Mouse (Mus musculus) CD4-positive, CD25-positive, alpha-beta regulatory T cell, adult 4 months (primary cell): Measurements from ENCODE around the gene Ccdc149. TPM values are rescaled to one million over a fixed set of nuclear protein-coding genes. Genes with fewer than 3 reads are reported as not detected.

ENCODE experiments used
- ATAC-seq: one replicate; pipeline ENCODE4 v1.8.0; 2017
- polyA plus RNA-seq, 2 experiments: library from polyadenylated mRNA; unstranded; fragments of 100-300 nt; shearing (Covaris generic); gene quantifications; one replicate each; pipeline ENCODE4 v1.2.1; 2017

Gene Ccdc149
- not detected for polyA plus RNA-seq

GRCm38 (mm10) chr5:52470991-52471801 lies at the start of gene Ccdc149:
Ccdc149 (minus strand) TSS chr5:52471521.
- ATAC-seq, result no peak

DNA sequence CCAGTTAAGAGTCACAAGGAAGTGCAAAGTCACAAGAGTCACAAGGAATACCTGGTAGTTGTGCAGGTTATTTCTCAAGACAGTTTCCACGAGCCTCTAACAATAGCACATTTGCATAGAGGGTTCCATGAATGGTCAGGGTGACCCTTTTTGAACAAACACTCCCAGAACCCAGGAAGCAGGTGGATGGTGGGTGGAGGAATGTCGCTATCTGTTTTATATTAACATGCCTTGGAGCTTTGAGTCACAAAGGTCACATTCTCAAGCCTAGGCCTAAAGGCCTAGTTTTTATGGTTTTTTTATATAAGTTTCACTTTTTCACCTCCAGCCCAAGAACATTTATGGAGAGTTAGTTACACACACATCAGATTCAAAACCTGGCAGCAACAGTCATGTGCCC lies 48.6 kb upstream of the Ccdc149 start:
- ATAC-seq, result no peak

GRCm38 (mm10) chr5:52516072-52516476 lies 44.8 kb upstream of the Ccdc149 start:
- no peak for ATAC-seq

- peak; percentile 41 for ATAC-seq
Observed at GRCm38 (mm10) chr5:52515246-52516021, 44.1 kb upstream of the Ccdc149 start.

- no peak for ATAC-seq
Observed at GRCm38 (mm10) chr5:52511089-52511488, 39.8 kb upstream of the Ccdc149 start.

GRCm38 (mm10) chr5:52509416-52509815 lies 38.1 kb upstream of the Ccdc149 start:
- no peak for ATAC-seq

GRCm38 (mm10) chr5:52504666-52505065 lies 33.3 kb upstream of the Ccdc149 start:
- no peak for ATAC-seq

DNA sequence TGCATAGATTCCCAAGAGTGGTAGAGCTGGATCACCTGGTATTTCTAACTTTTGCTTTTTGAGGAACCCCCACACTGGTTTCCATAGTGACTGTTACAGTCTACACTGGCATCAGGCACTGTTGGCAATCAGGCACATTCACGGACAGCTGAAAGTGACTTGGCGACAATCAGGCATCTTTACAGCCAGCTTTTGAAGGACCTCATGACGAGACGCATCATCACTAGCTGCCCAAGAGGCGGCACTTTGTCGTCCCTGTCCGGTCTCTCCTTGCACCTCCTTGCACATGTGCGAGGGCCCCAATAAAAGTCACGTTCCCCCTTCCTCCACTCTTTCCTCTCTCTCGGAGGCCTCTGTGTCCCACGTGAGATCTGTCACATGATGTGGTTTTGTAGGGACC lies 32.8 kb upstream of the Ccdc149 start:
- no peak for ATAC-seq

GRCm38 (mm10) chr5:52495671-52496070 lies 24.4 kb upstream of the Ccdc149 start:
- ATAC-seq, result no peak

- ATAC-seq, result no peak
Observed at GRCm38 (mm10) chr5:52491496-52491895, 20.2 kb upstream of the Ccdc149 start.

DNA sequence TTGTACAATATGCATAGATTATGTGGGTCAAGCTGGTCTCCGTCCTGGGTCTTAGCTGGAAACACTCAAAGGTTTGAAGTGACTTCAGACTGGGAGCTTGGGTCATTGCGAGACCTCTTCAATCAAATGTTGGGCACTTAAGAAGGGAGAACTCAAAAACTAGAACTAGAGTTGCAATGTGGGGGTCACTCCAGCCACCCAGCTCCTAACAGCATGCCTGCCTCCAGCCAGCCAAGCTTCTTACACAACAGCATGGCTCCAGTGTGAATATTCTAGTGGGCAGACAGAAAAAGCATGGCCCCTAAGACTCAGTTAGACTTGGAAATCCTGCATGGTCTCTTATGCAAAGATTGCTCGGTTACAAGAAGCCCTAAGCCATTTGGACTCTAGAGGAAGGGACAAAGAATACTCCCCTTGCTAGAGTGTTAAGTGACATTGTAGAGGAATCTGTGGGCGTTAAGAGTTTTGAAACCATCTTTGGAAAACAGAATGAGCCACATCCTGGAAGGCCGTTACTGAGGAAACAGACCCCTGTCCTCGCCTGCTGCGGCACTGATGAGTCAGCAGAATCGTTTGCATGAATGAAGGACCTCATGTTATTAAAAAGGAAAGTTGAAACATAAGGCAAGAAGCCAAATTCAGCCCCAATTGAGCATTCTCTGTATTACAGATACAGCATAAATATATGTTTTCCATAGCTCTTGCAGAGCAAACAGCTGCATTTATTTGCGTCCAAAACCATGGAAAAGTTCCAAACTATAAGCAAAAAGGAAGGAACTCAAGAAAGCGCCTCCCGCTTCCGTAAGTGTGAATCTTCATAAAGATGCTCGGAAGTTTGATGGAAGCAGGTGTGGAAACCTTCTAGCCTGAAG lies 16.5 kb upstream of the Ccdc149 start:
- no peak for ATAC-seq

GRCm38 (mm10) chr5:52476826-52477225 lies 5.5 kb upstream of the Ccdc149 start:
- no peak for ATAC-seq

DNA sequence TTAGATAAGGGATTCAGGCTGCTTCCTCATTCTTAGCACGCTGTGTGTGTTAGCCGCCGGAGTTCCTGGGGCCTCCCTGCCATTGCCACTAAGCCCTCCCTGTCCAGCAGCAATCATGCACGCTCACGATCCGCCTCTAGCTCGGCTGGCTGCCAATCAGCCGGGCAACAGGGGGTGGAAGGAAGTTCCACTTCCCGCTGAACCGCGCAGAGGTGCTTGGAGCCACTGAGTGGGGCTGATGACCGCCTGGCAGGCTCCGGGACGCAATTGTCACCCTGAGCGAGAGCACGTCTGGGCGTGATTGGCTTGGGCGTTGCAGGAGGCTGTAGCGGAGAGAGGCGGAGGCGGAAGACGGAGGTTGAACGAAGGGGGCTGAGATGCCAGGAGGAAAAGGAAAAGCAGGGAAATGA lies 5.0 kb upstream of the Ccdc149 start:
- ATAC-seq, result no peak

- ATAC-seq, result no peak
Observed at GRCm38 (mm10) chr5:52473988-52474387, 2.7 kb upstream of the Ccdc149 start.

GRCm38 (mm10) chr5:52470551-52470950 lies 770 bp downstream of the Ccdc149 start:
- ATAC-seq, result no peak

DNA sequence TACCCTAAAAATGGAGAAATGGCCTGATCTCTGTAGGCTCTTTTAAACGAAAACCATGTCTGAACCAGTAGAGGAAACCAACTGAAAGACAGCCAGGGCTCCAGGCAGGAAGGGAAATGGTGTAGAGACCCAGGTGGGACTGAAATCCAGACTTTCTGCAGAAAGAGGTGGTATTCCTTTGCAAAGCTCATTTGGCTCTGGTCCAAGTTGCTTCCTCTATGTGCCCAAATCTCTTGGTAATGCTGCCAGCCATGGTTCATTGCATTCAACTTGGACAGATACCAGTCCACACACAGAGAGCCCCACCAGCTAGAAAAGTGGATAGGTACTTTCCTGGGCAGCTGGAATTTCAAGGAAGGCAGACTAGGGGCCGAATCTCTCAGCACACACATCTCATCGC lies 3.5 kb downstream of the Ccdc149 start:
- no peak for ATAC-seq

DNA sequence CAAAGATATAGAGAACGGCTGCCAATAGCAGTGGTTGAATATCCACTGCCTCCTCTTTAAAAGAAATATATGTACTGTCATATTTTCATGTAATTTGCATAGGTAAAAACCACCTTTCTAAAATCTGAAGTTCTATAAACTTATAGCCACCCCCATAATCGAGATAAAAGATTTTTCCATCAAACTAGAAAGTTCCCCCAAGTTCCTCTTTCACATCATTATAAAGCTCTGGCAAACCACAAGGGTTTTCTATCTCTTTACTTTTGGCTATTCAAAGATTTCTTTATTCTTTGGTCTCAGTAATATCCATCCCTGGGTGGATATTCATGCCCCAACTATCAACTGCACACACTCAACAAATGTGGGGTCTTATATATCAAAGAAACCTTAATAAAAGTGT lies 8.9 kb downstream of the Ccdc149 start:
- no peak for ATAC-seq

DNA sequence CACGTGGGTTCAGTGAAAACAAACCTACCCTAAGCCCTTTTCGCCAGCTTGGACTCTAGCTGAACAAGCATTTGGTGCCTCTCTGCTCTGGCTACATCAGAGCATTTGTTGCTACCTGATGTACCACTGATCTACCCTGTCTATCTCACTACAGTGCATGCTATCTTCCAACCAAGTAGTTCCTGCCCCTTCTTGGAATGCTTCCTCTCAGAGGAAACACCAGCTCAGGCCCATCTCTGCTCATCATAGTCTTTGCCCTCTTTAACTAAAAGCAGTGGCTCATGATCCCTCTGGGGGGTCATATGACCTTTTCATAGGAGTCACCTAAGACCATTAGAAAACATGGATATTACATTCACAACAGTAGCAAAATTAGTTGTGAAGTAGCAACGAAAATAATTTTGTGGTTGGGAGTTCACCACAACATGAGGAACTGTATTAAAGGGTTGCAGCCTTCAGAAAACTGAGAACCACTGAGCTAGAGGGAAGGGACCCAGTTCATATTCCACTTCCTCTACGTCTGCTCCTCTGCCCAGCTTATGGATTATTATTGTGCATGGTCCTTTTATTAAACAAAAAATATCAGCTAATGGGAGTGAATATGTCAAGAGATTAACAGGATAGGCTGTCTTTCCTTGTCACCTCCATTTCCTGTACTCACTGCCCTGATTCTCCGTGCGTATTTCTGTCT lies 9.7 kb downstream of the Ccdc149 start:
- no peak for ATAC-seq

- ATAC-seq, result no peak
Observed at GRCm38 (mm10) chr5:52459308-52459707, 12.0 kb downstream of the Ccdc149 start.

DNA sequence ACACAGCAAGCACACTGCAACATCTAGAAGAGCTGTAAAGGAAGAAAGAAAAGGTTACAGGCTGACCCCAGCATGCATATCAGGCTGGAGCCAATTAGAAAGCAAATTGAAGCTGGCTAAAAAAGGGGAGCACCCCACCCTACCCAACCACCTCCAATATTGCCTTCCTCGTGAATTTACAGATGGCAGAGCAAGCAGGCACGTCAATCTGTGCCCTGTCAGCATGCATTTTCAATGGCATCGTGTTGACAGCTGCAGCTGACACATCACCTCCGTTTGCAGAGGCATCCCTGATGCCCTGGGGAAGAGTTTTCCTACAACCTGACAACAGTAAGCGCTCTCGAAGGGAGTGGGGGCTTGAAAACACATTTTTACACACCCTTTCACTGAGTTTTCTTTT lies 14.2 kb downstream of the Ccdc149 start:
- ATAC-seq, result no peak

DNA sequence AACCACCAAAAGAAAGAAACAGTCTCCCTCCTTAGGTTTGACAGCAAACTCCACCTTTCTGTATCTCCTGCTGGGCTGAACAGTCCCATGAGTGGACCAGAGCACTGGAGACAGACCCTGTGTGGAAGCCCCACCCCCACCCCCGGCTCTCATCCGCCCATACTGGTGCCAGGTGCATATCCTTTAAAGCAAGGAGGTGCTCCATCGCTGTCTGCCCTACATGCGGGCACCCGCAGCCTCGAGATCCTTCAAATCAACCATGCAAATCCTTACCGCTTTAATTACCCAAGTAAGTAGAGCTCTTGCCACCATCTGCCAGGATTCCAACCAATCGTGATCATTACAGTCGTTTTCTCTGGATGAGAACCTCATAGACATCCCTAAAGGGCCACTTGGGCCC lies 20.5 kb downstream of the Ccdc149 start:
- ATAC-seq, result no peak

GRCm38 (mm10) chr5:52449187-52449586 lies 22.1 kb downstream of the Ccdc149 start:
- no peak for ATAC-seq
